Mouse (Mus musculus) gastrocnemius, postnatal 4 days (tissue): ENCODE measurements around the gene Arhgef11. TPM values are rescaled to one million over a fixed set of nuclear protein-coding genes. Genes with fewer than 3 reads are reported as not detected.

Source experiments
- microRNA-seq: library from miRNA; unstranded; fragments of <30 nt; microRNA quantifications from one replicate; pipeline ENCODE4 v1.2.0, GENCODE M21; 2021
- total RNA-seq, 2 experiments: library from RNA; stranded (reverse); gene quantifications; 2 replicates each; pipeline ENCODE4 v1.2.3; 2021

The Arhgef11 gene
- total RNA-seq, 2 experiments from 2014 or later = 22.6 to 24.3 TPM

Small RNAs within 50 kb of the gene (microRNA-seq; reads per million reads assigned to microRNA genes)
- not detected for gene Gm24109

Other genes with a start within 250 kb of the Arhgef11 start
- under 1 TPM in 1 of 2 experiments, not detected in 1; 0.21 TPM for gene Fcrl1, start 241.2 kb upstream of the Arhgef11 start, total RNA-seq
- not detected for gene Fcrl5, start 181.8 kb upstream of the Arhgef11 start, total RNA-seq
- gene Etv3, start 92.2 kb upstream of the Arhgef11 start, total RNA-seq = 10 to 100 TPM; 14.3 to 15.3 TPM
- gene Lrrc71, start 131.1 kb downstream of the Arhgef11 start, total RNA-seq = under 1 TPM; 0.39 TPM
- under 1 TPM; 0.10 to 0.13 TPM for gene Ntrk1, start 177.6 kb downstream of the Arhgef11 start, total RNA-seq
- under 1 TPM; 0.15 to 0.18 TPM for gene Insrr, start 179.4 kb downstream of the Arhgef11 start, total RNA-seq
- gene Pear1, start 206.7 kb downstream of the Arhgef11 start, total RNA-seq = 10 to 100 TPM; 20.8 to 26.2 TPM
- under 1 TPM in 1 of 2 experiments, not detected in 1; 0.16 TPM for gene Sh2d2a, start 229.2 kb downstream of the Arhgef11 start, total RNA-seq